Mouse (Mus musculus) kidney, postnatal 14 days (tissue): ENCODE results near the gene Adamtsl4.
"Not testable (repeated sequence)": the region's sequence is repeated elsewhere in the genome, so short reads cannot be mapped to it uniquely, and the experiment has no call there.

ENCODE experiments used
- DNase-seq: peaks from one replicate; pipeline ENCODE4 v3.0.0; 2022; ENCODE audit warnings: mixed read lengths

The Adamtsl4 gene

DNA sequence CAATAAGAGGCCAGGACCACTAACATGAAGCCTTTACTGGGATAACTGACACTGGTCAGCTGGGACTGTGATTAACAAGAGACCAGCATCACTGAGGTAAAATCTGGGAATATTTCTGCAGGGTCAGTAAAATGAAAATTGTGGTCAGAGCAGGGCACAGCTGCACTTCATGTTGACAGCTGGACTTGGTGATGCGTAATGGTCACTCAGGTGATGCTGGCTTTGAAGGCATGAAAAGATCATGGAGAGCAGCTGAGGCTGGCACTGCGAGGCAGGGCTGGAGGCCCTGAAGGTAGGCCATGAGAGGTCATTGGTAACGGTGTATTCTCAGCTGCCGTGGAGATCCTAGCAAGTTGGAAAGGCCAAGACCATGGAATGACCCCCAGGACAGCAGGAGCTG lies 10.6 kb upstream of the Adamtsl4 start:
- no peak for DNase-seq

DNA sequence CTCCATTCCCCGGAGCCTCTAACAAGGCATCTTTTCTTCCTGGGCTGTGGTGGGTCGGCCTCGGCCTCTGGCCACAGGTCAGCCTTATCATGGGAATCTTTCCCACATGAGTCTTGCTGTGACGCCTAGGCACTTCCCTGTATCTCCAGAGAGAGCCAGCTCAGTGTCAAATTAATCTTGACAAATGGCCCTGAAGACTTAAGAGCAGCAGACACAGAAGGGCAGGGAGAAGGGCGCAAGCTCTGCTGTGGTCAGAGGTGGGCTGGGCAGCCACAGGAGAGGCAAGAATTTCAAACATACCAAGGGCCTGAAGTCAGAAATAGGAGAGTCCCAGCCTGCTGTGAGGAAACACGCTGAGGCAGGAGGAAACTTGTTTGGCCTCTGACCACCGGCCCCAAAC lies 8.6 kb upstream of the Adamtsl4 start:
- peak; percentile 58 for DNase-seq

DNA sequence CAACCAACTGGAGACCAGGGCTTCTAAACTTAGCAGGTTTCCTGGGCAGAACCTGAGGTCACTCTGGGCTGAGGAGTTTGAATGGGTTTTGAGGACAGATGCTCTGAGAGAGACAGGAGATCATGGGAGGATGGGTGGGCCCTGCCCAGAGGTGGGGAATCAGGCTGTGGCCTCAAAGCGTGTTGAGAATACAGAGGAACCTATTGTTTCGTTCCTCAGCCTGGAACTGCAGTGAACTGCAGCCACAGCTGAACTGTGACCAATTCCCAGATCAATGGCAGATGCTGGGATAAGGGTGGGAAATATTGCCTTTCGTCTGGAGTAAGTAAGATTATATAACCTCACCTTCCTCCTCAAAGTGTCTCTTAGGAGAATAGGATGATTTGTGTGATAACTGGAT lies 8.1 kb upstream of the Adamtsl4 start:
- DNase-seq = no peak

DNA sequence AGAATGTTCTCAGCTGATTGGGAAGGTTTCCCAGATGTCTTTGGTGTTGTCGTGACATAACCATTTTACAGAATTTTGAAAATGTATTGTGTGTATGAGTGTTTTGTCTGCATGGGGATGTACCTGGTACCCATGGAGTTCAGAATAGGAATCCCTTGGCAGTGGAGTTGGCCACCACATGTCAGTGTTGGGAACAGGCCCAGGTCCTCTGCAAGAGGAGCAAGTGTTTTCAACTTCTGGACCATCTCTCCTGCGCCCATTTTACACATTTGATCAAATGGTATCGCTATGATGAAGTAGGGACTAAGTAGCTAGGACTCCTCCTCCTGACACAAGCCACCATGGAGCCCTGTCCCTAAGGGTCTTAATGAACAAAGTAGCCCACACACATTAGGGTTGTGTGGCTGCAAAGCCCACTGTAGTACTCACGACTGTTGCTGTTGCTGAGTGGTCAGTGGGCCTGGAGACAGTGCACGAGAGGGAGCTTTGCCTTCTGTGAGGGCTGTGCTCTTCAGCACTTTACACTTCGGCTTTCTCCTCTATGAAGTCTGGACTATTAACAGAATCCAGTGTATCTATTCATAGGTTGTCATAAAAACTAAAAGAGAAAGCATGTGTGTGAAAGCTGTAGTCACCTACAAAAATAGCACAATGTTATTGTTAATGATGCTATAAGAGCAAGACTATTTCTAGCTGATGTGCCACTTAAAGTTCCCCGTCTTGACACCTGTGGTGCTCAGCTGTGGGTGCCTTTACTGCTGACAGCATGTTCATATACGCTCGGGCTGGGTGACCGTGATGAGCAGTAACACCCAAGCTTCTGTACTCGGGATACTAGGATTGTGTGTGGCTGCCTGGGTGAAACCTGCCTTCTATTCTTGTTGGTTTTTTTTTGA lies 7.3 kb upstream of the Adamtsl4 start:
- no peak for DNase-seq

DNA sequence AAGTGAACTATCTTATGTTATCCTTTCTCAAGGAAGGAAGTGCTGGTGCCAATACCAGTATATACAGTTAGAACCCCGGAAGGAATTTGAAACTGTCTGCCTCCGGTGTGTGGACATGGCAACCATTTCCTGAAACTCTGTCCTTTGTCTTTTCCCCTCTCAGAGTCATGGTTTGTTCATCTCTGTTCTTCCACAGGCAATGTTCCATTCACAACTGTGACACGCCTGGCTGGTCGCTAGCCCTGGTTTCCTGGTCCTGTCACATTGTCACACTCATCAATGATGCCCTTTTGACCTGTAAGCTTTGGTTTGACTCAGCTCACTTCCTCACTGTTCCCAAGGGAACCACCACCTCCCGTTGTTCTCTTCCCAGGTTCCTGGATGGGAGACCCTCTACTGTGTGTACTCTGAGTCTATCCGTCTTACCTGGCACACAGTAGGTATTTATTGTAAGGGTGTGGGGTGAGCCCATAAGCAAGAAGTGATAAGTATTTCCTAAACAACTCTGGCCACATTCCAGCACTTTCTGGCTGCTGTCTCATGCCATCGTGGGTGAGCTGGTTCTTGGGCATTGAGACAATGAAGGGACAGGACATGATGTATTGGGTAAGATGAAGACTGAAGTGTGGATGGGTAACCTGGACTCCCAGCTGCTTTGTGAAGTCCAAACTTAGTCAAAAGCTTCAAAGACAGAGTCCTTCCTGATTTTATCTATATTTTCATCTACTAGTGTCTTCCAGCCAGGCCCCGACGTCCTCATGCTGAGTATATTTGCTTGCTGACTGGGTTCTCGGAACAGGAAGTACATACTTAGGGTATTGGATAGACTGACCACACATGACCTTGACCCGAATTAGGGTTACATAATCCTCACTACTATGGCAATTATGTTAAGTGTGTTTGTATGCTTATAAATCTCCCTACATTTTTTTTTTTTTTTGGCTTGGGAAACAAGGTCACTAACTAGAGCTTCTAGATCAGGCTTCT lies 6.4 kb upstream of the Adamtsl4 start:
- peak; percentile 55 for DNase-seq

DNA sequence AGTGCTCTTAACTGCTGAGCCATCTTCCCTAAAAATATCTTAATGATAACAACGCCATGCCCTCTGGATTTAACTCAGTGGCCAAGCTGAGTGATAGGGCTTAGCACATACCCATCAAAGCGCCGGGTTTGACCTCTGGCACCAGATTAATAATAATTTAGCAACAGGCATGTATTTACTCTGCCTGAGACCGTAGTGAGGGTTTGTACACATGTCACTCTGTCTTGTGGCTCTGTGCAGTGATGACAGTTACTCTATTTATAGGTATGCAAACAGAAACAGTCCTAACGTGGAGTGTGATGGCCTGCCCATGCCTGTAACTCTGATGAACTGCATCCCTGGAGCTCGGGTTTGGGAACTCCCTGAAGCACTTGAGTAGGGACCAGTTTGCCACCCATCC lies 5.0 kb upstream of the Adamtsl4 start:
- DNase-seq = no peak

DNA sequence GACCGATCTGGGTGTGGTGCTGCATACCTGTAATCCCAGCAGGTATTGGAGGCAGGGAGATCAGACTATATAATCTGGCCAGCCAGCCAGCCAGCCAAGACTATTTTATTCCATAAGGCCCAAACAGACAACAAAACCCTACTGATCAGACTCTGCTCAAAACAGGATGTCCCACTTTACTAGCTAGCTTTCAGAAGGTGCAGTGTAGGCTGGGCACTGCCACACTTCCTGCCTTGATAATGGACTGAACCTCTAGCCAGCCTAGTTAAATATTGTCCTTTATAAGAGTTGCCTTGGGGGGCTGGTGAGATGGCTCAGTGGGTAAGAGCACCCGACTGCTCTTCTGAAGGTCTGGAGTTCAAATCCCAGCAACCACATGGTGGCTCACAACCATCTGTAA lies 2.8 kb upstream of the Adamtsl4 start:
- not testable (repeated sequence) for DNase-seq

DNA sequence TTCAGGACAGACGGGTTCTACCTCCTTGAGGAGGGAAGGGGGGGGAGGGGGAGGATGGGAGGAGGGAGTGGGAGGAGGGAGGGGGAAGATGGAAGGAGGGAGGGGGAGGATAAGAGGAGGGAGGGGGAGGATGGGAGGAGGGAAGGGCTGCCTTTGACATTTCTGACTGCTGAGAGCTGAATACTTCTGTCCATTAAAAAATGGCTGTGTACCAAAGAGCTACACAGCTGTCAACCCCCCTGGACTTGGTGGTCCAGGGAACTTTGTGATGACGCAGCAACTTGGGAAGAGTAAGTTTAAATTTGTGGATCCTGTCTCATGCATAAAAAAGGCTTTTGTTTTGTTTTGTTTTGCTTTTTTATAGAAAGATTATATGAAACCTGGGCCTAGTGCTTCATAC lies 2.2 kb upstream of the Adamtsl4 start:
- DNase-seq = no peak

DNA sequence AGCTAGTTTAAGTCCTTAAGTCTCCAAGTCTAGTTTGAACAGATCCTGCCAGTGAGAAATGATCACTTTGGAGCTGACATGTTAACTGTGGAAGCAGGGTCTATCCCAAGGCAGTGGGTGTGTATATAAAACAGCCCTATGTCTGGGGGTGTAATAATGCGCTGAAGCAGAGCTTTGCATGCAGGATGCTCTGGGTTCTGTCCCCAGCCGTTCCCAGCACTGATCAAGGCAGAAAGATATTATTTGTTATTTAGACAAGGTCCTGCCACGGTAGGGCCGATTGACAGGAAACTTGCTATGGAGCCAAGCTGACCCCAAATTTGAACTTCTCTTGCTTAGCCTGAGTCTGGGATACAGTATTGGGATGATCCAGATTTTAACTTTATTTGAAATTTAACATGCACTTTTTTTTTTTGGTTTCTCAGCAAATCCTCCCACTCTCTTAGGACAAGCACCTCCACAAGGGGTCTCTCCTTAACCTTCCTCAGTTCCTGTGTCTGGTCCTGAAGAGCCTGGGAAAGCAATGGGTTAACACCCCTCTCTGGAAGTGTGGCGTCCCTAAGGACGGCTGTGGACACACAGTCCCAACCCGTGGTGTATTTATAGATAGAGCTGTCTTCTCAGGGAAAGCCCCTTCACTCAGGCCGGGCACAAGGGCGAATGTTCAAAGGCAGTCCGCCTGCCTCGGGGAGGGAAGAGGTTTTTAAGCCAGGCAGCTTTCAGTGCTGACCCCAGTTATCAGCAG lies 1.6 kb upstream of the Adamtsl4 start:
- no peak for DNase-seq

DNA sequence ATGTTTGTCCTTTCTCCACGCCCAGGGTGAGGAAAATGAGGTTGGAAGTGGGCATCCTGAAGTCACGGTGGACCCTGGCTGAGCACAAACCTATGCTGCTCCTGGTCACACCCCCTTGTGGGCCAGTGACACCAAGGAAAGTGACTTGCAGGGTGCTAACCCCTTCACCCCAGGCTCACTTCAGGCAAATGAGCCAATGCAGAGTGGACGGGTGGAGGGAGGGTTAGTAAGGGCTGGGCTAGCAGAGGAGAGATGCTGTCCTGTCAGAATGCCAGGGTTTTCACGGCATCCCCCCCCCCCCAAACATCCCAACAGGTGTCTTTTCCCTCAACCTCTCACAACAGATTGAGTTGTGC lies 571 bp downstream of the Adamtsl4 start:
- DNase-seq = no peak

DNA sequence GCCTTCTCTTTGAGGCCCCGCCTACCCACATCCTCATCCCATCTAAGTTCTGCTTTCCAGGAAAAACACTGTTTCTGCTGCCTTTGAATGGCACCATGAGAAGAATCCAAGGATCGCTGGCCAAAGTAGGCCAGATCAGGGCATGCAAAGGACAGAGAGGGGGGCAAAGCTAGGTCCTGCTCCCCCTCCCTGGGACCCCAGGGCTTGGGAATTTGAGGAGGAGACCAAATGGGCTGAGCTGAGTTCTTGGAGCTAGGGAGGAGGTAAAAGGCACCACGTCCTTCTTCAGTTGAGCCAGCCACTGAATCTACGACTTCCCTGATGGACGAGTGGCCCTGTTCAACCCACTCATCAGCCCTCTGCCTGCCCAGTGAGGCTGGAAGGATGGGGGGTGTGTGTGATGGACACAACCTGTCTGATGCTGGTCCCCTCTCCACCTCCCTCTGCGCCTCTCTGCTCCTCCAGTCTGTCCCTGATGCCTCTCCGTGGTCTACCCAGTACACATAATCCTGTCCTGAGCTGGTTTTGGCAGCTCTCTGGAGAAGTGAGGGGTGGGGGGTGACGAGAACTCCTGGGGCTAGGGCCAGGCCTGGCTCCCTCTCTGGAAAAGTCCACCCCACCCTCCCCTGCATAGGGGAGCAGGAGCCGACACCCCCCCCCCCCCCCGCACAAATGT lies 1.1 kb downstream of the Adamtsl4 start:
- no peak for DNase-seq

DNA sequence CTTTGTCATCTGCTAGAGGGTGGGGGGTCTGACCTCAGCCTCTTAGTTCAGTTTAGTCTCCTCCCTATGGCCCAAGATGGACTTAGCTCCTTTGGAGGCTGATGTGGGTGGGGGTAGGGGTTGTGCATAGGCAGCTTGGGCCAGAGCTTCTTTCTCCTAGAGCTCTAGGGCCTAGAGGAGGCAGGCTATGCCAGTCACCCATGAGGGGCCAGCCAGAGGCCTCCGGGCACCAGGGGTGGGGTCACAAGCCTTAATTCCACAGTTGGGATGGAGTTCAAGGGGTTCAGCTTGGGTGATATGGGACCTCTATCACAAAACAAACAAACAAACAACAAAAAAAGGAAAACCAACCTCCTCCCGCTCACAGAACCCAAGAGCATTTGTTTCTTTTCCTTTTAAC lies 2.0 kb downstream of the Adamtsl4 start:
- DNase-seq = no peak

DNA sequence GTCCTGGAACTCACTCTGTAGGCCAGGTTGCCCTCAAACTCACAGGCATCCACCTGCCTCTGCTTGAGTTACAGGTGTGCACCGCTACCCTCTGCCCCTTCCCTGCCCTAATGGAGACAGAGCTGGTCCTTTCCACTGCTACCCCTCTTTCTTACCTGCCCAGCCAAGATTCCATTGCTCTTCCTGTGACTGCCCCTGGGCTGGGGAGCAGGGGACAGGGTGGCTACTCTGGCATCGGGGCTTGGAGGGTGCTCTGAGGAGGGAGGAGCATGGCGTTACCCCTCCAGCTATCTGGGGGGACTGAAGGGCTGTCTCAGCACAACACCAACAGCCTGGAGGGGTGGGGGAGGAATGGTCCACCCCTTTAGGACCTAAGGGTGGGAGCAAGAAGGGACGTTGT lies 2.4 kb downstream of the Adamtsl4 start:
- no peak for DNase-seq

DNA sequence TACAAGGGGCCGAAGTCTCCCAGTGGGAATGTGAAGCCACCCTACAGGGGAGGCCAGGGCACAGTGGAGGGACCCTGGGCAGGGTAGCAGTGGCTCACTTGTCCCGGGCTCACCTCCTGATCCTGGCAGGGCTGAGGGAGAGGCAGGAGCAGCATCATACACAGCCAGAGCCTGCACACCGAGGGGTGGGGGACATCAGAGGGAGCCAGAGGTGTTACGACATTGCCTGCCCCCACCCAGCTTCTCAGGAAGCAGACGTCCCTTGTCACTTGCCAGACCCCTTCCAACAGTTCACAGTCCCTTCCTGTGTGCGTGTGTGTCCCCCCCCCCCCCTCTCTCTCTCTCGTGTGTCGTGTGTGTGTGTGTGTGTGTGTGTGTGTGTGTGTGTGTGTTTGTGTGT lies 2.9 kb downstream of the Adamtsl4 start:
- no peak for DNase-seq

DNA sequence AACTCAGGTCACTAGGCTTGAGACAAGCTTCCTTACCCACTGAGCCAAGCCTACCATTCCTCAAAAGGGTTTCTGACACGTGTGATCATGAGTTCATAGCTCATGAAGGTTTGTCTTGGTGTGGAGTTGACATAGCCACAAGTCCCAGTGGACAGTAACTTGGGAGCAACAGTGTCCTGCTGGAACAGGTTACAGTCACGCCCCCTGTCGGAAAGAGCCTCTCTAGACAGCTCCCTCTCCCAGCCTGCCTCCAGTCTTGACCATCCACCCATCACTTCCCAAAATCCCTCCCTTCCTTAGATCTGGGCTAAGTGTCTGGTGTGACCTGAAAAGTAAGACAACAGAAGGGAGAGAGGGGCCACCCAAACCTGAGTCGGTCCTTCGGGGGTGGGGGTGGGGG lies 4.8 kb downstream of the Adamtsl4 start:
- DNase-seq = no peak

DNA sequence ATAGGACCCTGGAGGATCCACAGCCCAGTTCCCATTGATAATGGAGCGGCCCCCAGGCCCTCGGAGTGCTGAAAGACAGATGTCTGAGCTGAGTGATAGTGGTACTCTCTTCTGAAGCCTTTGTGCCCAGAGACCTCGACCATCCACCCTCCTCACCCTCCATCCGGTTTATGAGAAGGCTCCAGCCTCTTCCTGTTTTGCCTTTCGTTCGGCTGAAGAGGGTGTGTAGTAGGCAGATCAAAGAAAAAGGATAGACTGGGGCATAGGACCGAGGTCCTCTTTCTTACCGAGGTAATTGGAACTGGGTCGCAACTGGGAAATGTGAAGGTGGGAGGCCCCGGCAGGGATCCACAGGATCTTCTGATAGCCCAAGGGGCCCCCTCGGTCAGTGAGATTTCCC lies 6.4 kb downstream of the Adamtsl4 start:
- DNase-seq = no peak

DNA sequence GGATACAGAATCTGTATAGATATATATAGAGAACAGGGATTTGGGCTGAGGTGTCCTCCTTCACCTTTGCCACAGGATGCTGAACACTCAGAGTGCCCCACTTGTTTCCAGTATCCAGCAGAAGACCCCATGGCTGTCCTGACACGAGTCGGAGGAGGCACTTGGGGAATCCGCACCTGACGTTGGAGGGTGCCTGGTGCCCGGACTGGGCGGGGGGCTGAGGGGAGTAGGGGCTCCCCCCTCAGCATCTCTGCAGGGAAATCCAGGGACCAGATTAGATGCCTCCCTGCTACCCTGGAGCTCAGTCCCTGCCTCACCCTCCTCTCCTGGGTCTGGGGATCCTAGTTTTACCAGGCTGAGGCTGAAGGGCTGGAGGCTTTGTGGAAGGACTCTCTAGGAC lies 7.0 kb downstream of the Adamtsl4 start:
- DNase-seq = no peak

DNA sequence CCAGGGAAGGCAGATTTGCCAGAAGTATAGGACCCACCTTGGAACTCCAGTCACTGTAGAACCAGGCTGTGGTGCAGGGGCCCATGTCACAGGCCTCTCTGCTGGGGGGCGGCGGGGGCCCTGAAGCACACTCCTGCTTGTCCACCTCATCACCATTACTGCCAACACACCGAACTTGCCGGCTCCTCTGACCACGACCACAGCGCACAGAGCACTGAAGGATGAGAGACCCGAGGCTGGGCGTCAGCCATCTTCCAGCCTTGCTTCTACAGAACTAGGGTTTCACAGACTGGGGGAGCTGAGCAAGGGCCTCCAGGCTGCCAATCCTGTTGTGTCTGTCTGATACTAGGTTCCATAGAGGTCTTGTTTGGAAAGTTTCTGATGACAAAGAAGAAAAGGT lies 8.2 kb downstream of the Adamtsl4 start:
- no peak for DNase-seq

DNA sequence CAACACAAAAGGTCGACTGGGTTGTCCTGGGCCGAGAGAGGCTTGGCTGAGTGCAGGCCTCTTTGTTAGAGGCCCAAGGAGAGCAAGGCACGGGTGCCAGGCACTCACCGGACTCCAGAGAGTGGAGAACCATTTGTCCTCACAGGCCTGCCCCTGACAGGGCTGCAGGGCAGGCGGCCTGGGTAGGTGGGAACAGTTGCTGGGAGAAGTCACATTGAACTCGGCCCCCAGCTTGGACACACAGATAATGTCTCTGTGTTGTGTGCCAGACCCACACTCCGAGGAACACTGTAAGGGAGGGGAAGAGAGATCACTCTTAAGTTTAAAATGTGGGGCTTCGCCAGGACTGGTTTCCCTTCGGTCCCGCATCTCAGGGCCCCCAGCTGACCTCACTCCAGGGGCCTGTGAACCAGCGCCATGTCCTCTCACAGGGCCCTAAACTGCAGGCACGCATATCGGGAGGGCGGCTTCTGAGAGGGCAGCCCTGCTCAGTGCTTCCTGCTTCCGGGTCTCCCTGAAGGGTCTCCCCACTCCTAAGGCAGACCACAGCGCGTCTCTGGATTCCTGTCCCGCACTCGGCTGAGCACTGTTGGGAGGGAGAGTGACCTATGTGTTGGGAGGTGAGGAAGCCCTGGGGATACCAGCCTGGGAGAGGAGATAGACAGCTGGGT lies 10.2 kb downstream of the Adamtsl4 start:
- DNase-seq = no peak

DNA sequence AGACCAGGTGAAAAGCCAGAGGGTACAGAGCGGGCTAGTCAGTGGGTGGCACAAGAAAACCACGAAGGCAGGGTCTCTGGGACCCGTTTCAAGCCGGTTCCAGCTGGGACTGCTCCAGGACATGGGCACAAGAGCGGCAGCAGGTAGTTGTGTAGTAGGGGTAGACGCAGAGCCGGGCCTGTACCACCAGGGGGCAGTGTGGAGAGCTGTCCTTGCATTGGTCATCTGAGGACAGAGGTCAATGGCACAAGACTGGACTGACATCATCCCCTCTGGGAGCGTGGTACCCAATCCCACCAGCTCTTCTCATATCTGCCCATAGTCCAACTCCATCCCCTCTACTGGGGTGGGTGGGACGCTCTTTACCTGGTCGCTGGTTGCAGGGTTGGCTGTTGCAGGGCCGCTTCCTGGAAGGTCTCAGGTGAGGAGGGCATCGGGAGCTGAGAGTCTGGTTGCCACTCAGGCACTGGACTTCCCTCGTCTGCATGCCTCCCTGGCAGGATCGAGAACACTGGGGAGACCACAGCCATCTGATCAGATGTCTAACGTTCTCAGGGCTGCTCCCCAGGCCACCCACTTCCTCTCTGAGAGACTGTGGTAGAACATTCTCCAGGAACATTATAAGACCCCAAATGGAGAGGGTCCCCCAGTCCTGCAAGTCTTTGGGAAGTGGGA lies 10.8 kb downstream of the Adamtsl4 start:
- peak; percentile 81 for DNase-seq
